Mouse (Mus musculus) B cell, adult 2 months (primary cell): ENCODE measurements at regions not wholly inside any gene's neighbourhood (a gene's known extent, or its start where the extent isn't known, plus 50 kb on each side); places are given as distances from the start of the nearest gene placed in this dataset.

ENCODE experiments used
- DNase-seq, 2 experiments: peaks; one replicate each; pipeline ENCODE4 v3.0.0; 2022

DNA sequence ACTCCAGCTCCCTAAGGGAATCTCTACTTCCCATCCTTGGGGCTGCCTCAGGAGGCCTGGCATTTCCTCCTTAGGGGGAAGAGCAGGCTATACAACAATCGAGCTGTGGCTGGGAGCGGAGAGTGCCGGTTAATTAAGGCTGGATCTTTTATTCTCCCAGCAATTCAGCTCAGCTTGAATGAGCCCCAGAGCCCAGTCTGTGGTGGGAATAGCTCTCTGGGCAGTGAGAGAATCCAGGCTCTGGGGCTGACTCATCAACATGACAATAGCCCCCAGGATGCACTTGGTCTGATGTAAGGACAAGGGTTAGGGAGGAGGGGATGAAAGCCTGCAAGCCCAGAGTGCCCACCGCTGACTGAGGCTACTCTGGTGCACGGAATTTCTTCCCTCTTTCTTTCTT lies 280.2 kb upstream of the Sox9 start:
- no peak for DNase-seq

DNA sequence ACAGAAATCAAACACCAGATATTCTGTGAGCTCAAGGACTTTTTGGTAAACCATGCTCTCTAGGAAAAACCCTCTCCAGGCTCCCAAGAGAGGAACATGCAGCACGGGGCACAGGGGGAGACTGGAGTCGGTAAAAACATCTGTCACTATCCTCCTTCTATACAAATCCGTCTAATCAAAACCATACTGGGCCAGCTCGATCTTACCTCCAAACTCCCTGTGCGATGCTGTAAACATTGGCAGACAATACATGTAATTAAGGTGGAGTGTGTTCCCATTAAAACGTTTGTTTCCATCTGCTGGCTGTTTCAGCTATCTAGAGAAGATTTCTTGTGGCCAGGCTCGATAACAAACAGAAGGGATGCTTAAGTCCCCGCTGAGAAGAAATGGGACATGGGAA lies 262.9 kb upstream of the Sox9 start:
- no peak for DNase-seq

DNA sequence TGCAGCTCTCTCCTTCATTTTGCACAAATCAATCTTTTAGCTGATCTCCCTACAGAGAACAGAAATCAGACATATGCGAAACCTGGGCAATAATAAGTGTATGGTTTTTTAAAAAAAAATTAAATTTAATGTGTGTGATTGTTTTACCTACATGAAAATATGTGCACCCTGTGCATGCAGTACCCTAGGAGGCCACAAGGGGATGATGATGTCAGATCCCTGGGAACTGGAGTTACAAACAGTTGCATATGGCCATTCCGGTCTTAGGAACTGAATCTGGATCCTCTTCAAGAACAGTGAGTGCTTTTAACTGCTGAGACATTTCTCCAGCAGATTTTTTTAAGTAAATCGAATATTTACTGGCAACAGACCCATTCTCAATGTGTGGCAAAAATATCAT lies 257.0 kb upstream of the Sox9 start:
- DNase-seq, result no peak

DNA sequence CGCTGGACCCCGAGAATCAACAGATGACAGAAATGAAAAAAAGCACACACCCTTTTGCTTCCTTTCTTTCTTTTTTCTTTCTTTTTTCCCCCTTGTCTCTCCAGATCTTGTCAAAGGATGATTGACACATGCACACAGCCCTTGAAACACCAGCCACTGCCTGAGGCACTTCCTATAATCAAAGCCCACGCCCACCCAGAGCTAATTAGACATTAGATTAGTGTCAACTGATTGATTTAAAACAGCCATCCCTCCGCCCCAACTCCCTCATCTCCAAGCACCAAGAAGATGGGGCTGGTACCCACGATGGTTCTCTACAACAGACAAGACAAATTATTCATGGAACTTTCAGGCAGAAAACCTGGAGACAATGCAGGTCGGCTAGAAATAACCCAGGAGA lies 239.5 kb upstream of the Sox9 start:
- no peak for DNase-seq

DNA sequence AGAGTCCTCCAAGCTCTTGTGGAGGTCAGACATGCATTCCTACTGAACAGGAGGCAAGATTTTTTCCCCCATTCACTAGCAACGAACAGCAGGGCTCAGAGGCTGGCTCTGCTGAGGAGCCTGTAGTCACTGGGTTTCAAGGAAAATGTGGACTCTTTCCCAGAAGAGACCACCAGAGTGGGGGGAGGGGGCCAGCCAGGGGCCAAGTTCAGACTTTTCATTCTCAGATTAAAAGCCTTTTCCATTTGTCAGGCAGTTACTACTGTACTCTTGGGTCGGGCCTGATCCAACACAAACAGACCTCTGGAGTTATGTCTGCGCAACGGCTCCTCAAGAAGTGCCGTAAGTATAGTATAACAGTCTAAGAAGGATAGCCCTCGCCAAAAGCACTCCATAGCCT lies 238.6 kb upstream of the Sox9 start:
- DNase-seq, result no peak

DNA sequence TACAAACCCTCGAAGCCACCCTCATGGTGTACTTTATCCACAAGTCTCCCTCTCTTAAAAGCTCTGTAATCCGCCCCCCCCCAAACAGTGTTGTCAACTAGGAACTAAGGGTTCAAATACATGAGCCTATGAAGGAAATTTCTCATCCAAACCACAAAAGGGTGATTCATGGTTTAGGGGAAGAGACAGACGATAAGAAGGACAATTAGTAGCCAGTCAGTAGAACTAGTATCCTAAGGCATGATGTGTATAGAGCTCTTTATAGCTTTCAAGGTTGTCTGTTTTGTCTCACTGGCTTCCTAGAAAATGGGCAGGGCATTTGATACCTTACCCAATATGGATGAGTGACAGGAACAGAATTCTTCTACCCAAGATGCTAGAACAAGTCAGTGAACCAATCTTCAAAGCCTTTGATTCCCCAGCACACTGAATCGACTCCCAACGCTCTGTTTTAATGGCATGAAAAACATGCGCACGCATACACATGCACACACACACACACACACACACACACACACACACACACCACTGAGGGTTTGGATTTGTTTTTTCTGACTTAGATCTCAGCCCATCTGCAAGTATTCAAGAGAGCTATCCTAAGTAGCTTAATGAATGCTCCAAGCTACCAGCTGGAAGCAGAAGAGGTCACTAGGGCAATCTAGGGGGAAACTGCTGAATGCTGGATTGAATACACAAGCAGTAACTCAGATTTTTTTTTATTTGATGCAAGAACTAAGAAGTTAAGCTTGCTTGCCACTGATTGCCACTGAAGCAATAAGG lies 236.6 kb upstream of the Sox9 start:
- DNase-seq, result no peak

DNA sequence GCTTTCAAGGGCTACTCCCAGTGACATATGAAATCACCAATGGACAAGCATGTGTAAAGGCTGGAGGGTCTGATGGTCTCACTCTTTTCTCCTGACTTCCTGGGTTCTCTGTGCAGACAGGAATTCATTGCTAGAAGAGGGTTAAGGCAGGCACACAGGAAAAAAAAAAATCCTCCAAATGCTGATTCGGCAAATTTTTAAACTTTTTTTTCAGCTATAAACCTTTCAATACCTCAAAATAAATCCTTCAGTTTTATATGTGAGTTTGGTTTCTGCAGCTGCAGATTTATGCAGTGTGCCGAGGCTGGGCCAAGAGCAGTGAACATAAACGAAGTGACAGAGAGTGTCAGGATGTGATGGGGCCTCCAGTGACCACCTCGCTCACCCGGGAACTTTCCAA lies 235.9 kb upstream of the Sox9 start:
- no peak for DNase-seq

DNA sequence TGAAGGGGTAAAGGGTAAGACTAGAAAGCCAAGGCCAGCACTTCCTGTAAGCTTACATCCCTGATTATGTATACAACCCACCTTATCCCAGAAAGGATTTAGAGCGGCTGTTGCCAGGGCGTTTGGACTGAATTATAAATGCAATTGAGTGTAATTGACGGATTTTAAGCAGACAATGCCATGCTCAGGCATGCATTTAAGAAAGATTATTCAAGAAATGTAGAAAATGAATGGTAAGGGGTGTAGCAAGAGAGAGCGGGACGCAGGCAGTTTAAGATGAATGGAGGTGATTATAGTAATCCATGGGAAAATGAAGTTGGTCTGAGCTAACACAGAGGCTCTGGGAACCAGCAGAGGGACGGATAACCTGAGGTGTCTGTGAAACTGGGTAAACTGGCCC lies 229.2 kb upstream of the Sox9 start:
- no peak for DNase-seq

DNA sequence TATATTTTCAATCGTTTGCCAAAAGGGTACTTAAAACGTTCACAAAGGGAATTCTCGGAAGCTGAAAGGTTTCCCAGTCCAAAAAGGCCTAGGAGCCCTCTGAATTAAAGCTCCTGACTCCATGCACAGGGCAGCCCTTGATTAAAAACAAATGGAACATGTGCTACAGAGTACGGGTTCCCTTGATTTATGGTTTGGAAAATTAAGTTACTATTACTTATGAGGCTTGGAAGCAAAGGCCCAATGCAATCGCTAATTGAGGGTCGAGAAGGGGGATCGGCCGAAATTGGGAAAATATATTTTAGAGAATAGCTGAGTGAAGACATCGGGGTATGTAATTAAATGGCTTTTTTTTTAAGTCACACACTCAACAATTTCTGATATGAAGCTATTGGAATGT lies 219.0 kb upstream of the Sox9 start:
- no peak for DNase-seq

DNA sequence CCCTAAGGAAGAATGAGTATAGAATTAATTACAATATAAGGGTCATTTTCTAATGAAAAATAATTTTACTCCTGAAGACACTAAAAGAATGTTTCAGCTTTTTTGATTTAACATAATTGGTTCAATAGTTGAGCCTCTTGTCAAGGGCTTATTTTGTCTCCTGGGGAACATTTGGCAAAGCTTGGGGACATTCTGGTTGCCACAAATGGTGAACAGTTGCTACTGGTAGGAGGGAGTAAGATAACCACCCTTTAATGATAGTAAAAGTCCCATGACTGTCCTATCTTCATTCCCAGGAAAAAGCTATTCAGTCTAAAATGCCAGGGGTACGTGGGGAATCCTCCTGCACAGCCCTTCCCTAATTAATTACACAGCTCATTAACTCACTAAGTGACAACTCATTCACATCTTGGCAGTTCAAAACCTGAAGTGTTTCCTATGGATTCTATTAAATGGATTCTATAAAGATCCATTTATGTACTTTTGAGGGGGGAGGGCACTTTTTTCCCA lies 217.3 kb upstream of the Sox9 start:
- no peak for DNase-seq

DNA sequence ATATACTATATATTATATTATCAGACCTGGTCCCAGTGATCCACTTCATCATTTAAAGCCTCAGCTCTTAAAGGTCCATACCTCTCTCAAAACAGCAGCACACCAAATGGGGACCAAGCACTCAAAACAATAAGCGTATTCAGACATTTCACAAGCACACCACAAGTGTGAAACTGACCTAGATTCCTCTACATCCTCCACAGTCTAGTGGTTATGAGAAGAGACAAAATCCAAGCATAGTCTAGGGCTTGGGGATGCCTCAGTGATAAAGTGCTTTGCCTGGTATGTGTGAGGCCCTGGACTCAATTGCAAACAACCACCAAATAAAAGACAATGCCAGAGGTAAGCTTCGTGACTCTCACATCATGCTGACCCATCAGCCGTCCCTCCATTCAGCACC lies 216.0 kb upstream of the Sox9 start:
- DNase-seq, result no peak

DNA sequence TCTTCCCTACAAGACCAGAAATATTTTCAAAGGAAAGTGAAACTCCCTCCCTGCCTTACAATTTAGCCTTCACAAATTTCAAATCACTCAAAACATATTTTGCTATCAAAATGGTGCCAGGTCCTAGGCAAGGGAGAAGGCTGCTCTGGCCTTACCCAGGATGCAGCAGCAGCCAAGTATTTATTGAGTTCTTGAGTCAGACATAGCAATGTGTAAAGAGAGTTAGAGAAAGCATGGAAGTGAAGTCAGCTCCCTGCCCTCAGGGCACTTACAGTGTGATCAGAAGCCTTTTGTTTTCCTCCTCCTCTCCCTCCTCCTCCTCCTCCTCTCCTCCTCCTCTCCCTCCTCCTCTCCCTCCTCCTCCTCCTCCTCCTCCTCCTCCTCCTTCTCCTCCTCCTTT lies 194.6 kb upstream of the Sox9 start:
- DNase-seq, result no peak

DNA sequence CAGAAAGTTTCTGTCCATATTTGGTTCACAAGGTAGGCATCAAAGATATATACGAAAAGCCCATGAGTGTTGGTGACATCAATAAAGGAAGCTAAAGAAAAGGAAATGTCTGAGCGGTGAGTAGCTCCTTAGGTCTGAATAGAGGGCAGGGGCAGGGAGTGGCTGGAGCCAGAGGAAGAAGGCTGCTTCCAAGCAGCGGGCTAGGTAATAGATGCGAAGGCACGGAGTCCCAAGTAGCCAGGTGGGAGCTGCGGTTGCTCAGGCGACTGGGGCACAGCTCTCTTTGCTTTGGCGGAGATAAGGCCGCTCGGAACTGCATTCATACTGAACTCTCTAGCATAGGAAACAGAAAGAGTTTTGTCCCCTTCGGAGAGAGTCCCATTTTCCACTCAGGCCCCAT lies 193.9 kb upstream of the Sox9 start:
- no peak for DNase-seq

DNA sequence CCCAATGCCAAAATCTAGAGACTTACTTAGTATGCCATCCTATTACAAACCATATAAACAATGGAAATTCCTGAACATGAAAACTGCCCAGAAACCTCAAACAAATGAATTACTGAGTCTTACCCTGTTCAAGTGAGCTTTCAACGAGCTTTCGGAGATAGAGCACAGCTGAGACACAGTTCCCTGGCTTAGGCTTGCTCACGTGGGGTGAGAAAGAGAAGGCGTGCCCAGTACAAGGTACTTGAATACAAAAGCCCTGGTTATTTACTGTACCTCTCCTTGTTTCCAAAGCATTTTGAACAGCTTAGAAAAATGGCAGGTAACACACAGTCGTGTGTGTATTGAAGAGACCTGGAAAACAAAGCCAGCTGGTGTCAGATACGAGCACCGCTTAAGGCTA lies 191.8 kb upstream of the Sox9 start:
- no peak for DNase-seq

DNA sequence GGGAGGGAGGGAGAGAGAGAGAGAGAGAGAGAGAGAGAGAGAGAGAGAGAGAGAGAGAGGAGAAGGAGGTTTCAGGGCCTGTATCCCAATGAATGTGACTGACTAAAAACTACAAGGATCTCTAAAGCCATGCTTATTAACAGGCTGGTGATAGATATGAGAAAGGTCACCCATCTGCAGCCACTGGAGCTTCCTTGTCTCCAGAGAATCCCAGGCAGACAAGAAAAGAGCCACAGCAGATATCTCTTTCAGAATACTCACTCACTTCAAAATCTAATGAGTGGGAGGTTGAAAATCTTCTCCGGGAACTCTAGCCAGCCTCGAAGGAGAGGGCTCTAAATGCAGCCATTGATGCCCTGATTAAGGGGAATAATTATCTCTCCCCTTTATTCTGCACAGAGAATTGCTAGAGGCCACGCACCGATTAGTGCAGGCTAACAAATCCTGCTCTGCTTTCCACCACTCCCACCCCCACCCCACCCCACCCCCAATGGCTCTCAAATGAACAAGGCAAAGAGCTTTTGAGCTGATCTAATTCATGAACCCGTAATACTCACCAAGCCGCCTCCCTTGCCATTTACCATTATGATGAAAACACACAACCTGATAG lies 189.5 kb upstream of the Sox9 start:
- DNase-seq, result no peak

DNA sequence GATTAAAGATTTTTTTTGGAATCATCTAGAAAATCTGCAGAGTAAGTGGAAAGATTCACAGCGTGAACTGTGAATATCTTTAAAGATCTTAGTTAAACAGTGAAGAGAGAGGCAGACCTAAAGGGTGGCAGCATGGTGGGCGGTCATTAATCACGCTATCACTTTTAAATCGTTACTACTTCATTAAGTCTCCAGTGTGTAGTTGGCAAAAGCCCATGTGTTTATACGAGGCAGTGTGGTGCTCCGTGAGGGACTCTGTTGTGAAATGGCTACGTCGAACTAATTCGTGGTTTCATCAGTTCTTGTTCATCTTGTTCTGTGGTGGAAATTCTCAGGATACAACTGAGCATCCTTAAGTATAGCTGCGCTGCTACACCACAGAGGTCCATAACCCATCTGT lies 188.2 kb upstream of the Sox9 start:
- DNase-seq, result no peak

DNA sequence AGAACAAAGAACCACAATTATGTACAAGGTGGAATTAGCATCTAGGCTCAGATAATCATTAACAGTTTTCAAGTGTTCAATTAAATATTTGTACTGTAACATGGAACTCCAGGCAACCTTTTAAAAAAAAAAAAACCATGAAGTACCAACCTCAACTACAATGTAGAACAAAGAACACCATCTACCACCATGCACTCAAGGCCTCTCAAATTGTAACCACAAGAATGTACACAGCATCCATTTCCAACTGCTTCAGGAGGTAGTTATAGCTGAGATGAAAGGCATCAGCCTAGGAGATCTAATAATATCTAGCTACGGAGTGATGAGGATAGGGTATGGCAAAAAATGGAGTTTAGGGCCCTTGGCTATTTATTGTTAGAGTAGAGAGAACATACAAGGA lies 174.7 kb upstream of the Sox9 start:
- DNase-seq, result no peak

DNA sequence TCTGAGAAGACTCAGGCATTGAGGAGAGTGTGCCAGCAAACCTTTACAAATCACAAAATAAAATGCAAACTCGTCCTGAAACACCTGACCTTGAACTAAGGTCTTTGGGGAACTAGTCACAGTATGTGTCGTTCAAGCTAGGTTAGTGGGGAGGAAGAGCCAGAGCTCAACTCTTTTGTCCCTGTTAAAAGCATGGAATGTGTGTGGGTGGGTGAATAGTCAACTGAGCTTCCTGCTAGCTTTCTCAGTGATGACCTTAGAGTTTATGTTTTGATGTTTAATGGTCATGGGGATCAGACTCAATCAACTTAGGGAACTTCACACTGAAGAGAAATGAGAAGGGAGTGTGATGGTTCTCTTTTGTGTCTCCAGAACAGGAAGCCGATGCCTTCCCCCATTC lies 172.7 kb upstream of the Sox9 start:
- no peak for DNase-seq

DNA sequence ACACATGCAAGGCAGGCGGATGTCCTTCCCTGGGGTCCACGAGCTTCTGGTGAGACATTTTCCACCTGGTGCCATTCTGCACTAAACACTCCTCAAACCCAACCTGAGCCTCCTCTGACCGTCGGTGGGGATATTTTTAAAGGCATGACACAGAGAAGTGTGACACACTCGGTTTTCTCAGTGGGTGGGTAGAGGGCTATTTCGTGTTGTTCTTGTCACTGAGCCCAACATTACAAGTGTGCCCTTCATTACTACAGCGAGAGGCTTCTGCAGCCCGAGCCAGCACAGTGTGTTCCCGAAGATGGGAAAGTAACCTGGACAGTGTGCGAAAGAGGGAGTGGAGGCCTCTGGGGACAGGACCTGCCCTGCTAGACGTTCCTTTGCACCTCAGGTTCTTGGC lies 171.0 kb upstream of the Sox9 start:
- DNase-seq, result no peak

DNA sequence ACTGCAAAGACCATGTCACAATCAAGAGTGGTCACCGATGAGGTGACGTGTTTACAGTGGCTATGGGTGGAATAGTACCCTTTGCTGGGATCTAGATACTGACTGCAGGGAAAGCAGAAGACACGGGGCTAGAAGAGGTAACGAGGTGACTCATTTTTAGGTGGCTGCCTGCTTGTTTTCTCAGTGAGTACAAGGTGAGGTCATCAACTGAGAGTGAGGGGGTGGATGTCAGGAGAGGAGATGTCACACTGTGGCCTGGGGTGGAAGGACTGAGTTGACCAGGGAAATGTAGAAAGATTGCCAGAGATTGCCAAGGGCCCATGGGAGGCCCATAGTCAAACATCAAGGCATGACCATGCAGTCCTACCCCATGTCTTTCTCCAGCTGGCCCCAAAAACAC lies 166.4 kb upstream of the Sox9 start:
- no peak for DNase-seq

DNA sequence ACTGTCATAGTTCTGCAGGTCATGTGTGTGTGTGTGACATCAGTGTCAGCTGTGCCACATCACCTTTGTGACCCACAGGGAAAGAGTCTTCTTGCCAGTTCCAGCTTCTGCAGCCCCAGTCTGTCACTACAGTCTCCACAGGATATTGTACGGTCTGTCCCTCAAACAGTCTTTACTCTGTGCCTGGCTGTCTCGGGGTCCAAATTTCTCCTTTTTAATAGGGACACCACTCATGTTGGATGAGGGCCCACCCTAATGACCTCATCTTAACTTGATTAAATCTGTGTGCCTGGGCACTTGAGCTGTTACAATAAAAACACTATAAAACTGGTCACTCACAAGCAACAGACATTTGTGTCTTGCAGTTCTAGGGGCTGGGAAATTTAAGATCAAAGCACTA lies 165.1 kb upstream of the Sox9 start:
- no peak for DNase-seq

DNA sequence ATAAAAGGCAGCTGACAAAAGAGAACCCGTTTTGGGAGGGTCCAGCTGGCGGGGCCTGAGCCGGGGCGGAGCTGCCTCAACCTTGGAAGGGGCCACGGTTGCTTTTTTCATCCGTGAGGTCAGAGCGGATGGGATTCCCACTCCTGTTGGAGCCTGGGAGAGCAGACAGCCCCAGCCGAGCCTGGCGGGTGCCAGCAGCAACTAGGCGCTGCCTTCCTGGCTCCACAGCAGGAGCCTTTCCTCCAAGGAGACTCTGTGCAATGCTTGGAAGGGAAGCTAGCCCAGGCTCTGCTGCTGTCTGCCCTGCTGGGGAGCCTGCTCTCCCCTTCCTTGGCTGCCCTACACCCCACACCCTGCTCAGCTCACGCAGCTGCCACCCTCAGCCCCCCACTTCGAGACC lies 161.1 kb upstream of the Sox9 start:
- no peak for DNase-seq

DNA sequence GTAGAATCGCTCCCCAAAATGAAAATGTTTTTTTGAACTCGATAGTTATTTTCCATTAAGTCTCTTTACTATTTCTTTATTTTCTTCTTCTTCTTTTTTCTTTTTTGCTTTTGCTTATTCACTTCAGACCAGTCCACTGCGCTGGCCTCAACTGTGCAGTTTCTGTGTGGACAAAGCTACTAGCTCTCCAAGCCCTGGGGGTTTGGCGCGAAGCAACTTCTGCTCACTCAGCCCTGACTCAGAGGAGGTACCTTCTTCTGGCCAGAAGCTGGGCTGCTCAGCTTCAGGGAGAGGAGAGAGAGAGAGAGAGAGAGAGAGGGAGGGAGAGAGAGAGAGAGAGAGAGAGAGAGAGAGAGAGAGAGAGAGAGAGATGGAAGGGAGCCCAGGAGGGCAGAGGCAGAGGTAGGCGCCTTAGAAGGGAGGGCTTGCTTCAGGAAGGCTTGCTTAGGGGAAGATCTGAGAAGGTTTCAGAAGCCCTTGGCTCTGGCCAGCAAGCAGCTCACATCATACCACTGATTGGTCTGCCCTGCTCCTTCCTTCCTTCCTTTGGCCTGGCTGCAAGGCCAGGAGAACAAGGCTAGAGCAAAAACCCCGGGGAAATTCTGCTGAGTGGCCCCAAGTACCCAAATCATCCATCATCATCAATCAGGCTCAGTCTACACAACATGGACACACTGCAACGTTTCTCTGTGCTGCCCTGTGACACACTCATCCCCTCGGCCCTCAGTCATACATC lies 160.5 kb upstream of the Sox9 start:
- no peak for DNase-seq

DNA sequence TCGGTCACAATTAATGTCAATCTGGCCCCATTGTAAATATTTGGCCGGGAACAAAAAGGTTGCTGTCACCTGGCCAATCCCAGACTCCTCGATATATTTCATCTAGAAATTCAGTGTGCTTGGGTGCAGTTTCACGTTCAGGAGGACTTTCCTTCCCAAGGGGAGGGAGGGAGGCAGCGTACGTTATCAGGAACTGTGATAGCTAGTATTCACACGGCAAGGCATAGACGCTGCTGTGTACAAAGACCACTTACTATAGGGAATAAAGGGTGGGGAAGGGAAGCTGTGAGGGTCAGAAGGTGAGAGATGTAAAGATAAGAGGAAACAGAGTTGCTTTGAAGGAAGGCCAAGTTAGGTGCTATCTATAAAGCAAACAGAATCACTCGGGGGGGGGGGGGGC lies 132.7 kb upstream of the Sox9 start:
- no peak for DNase-seq
